Mouse (Mus musculus) liver, adult 2 months (tissue): ENCODE measurements around the gene Gm2431. TPM values are rescaled to one million over a fixed set of nuclear protein-coding genes. Genes with fewer than 3 reads are reported as not detected.
"Not testable (repeated sequence)": the region's sequence is repeated elsewhere in the genome, so short reads cannot be mapped to it uniquely, and the experiment has no call there.

Experiments used
- DNase-seq: peaks from one replicate; pipeline ENCODE4 v3.0.0-alpha.2; 2011; ENCODE audit warnings: low read depth, low spot score; ENCODE audit errors: extremely low read depth
- H3K27ac ChIP-seq: fragments of 200-500 bp; replicated peaks from 2 replicates; pipeline ENCODE4 v1.5.1; 2012; ENCODE audit warnings: low read depth, mild to moderate bottlenecking, control low read depth, inconsistent platforms, low read length; ENCODE audit not compliant: insufficient read depth
- H3K27me3 ChIP-seq: fragments of 200-500 bp; 2 replicates; pipeline ENCODE4 v1.6.1; 2012; ENCODE audit warnings: mild to moderate bottlenecking, moderate library complexity, low read length, inconsistent platforms; ENCODE audit not compliant: control insufficient read depth, insufficient read depth
- H3K36me3 ChIP-seq: fragments of 200-500 bp; 2 replicates; pipeline ENCODE4 v1.6.1; 2012; ENCODE audit warnings: low read length, inconsistent platforms; ENCODE audit not compliant: control insufficient read depth, insufficient read depth
- H3K4me1 ChIP-seq: fragments of 200-500 bp; 2 replicates; pipeline ENCODE4 v1.6.1; 2011; ENCODE audit warnings: low read length; ENCODE audit not compliant: control insufficient read depth, insufficient read depth
- H3K4me3 ChIP-seq: fragments of 200-500 bp; 2 replicates; pipeline ENCODE4 v1.5.1; 2011; ENCODE audit warnings: low read depth, mild to moderate bottlenecking, control low read depth, low read length, moderate library complexity; ENCODE audit not compliant: insufficient read depth
- H3K79me2 ChIP-seq: fragments of 200-500 bp; 2 replicates; pipeline ENCODE4 v1.6.1; 2012; ENCODE audit warnings: inconsistent platforms, mild to moderate bottlenecking, low read length, moderate library complexity; ENCODE audit not compliant: control insufficient read depth, insufficient read depth
- H3K9ac ChIP-seq: fragments of 200-500 bp; 2 replicates; pipeline ENCODE4 v1.6.1; 2012; ENCODE audit warnings: low read depth, mild to moderate bottlenecking, control low read depth, inconsistent platforms, low read length
- CTCF ChIP-seq: fragments of 200-500 bp; IDR thresholded peaks from 2 replicates; pipeline ENCODE4 v1.5.1; 2011; ENCODE audit warnings: low read depth, low read length, control low read depth
- POLR2A ChIP-seq: fragments of 200-500 bp; IDR thresholded peaks from 2 replicates; pipeline ENCODE4 v1.6.1; 2011; ENCODE audit warnings: low read length, control low read depth; ENCODE audit not compliant: insufficient read depth; ENCODE audit errors: extremely low read depth
- WGBS: fragments of 180-500 bp; shearing (Covaris S2); methylation state at CpG from one replicate; pipeline ENCODE4 v1.1.7; 2018; 5-methylcytosine and 5-hydroxymethylcytosine counted together
- polyA plus RNA-seq: library from polyadenylated mRNA; depleted of rRNA; stranded (reverse); fragments of >200 nt; gene quantifications from 2 replicates; pipeline ENCODE4 v1.2.3, GENCODE M21; 2012
- total RNA-seq: library from RNA; depleted of rRNA; stranded (reverse); fragments of >200 nt; gene quantifications from 2 replicates; pipeline ENCODE4 v1.2.3, GENCODE M21; 2014

Gene Gm2431
- total and polyA plus RNA-seq, 2 experiments, result not detected

DNA sequence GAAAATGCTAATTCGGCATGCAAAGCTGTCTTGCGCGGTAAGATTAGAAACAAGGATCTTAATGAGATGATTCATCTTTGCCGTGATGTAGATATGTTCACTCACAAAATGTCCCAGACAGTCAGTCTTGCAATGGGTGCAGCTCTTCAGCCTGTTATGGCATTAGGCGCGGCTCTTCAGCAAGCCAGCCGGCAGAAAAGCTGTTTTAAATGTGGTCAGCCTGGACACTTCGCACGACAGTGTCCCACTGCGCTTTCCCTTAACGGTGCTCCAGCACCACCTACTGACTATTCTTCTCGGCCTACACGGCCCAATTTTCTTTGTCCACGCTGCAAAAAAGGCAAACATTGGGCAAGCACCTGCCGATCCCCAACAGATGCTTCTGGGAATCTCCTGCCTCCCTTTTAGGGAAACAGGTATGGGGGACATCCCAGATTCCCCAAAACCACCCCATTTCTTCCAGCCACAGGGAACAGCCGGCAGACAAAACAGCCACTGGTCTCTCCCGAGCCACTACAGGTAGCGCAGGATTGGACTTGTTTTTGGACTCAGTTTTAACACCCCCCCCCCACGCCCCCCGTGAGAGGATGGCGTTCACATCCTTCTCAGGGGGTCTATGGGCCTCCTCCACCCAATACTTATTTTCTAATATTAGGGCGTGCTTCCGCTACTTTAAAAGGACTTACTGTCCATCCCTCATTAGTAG lies 27.1 kb upstream of the Gm2431 start:
- Histone ChIP-seq H3K9ac (no peak overlapping the region), H3K79me2 (no peaks in the 10 kb centered on the region), H3K4me1 (no peaks in the 10 kb centered on the region), H3K27ac (no peak overlapping the region), H3K27me3 (no peaks in the 10 kb centered on the region), H3K4me3 (no peak overlapping the region), H3K36me3 (no peaks in the 10 kb centered on the region)
- DNase-seq, result peak; percentile 8
- 25% methylated on average over 23 of the region's 23 CpGs for WGBS
- no peak for TF ChIP-seq POLR2A
- peak; percentile 44 for TF ChIP-seq CTCF

DNA sequence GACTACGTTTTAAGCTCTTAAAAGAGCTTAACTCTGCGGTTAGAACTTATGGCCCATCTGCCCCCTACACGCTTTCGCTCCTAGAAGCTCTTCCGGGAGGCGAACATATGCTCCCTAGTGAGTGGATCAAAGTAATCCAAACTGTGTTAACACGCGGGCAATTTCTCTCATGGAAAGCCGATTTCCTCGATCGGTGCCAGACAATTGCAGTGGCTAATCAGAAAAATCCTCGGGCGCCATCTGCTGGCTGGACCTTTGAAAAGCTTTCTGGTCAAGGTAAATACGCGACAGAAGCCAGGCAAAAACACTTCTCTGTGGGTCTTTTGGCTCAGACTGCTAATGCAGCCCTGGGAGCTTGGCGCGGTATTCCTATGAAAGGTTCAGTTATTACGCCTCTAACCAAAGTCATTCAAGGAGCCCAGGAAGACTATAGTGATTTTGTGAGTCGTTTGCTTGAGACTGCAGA lies 26.5 kb upstream of the Gm2431 start:
- WGBS, result under 1% methylated on average over 19 of the region's 19 CpGs
- H3K4me1 ChIP-seq, result no peaks in the 10 kb centered on the region
- H3K4me3 ChIP-seq, result peak overlapping the region; percentile 61
- H3K36me3 ChIP-seq, result no peaks in the 10 kb centered on the region
- TF ChIP-seq POLR2A (no peak), CTCF (peak; percentile 59)
- no peaks in the 10 kb centered on the region for H3K79me2 ChIP-seq
- H3K27ac ChIP-seq, result 0 out of 2 replicates have a peak overlapping the region, but pooled peaks have one; percentile 20
- peak; percentile 83 for DNase-seq
- H3K27me3 ChIP-seq, result no peaks in the 10 kb centered on the region
- H3K9ac ChIP-seq, result peak overlapping the region; percentile 52

DNA sequence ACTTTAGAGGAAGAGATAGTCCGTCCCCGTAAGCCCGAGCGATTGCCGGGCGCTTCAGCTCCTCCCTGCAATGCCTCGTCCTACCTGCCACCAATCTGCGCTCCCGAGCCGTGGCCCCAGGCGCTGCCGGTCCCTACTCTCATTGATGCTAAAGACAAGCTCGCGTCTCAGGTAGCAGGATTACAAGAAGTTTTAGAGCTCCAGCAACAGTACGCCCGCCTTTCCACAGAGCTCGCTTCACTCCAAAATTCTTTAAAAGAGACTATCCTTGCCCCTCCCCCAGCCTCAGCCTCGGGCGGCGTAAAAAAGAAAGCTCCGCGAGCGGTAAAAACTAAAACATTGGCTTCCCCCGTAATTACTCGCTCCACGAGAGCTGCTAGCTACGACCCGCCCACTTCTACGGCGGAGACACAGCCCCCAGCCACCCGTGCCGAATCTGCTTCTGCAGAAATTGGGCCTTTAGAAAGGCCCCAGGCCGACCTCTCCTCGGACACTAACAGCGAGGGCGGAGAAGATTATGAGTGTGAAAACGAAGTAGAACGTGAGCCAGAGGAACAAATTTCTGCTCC lies 26.0 kb upstream of the Gm2431 start:
- Histone ChIP-seq H3K4me3 (peak overlapping the region; percentile 61), H3K4me1 (no peaks in the 10 kb centered on the region), H3K9ac (peak overlapping the region; percentile 52), H3K79me2 (no peaks in the 10 kb centered on the region), H3K27ac (0 out of 2 replicates have a peak overlapping the region, but pooled peaks have one; percentile 20), H3K27me3 (no peaks in the 10 kb centered on the region), H3K36me3 (no peaks in the 10 kb centered on the region)
- peak; percentile 35 for DNase-seq
- TF ChIP-seq POLR2A, result no peak
- peak; percentile 33; the same call in 1 of the 2 replicates for TF ChIP-seq CTCF
- WGBS, result under 1% methylated on average over 38 of the region's 38 CpGs

DNA sequence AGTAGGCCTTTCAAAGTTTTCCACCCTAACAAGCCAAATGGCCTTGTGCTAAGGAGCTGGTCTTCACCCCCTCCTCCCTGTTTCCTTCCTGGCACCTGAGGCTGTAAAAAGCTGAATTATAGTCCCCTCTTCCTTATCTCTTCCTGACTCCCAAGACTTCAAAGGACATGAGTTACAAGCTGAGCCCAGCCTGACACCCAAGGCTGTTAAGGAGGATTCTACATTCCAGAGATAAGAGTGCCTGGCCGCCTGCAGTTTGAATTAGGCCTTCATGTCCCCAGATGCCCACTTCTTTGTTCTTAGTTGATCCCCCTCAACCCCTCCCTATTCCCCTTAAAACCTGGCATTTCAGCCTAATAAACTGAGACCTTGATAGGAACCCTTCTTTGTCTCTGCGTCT lies 24.7 kb upstream of the Gm2431 start:
- WGBS, result 87% methylated on average over 2 of the region's 2 CpGs
- DNase-seq, H3K9ac ChIP-seq: not testable (repeated sequence)

DNA sequence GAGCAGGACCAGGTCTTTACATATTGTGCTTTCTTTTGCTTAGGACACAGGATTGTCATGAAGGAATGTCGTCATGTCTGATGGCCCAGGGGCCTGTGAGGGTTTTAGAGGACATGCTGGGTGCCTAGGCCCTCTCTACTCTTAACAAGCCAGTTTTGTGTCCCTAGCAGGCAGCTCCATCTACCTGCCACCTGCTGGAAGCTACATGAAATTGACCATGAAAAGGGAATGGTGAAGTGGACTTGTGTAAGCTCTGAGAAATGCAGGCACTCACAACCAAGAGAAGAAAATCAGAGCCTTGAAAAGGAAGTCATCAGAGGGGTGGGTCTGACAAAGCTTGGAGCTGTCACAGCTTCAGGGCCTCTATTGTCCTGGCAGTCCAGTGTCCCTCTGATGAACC lies 21.1 kb upstream of the Gm2431 start:
- not testable (repeated sequence) for H3K4me3 ChIP-seq, H3K79me2 ChIP-seq, H3K4me1 ChIP-seq, H3K27ac ChIP-seq, DNase-seq, H3K36me3 ChIP-seq, H3K27me3 ChIP-seq, H3K9ac ChIP-seq
- WGBS, result 95% methylated on average over 1 of the region's 1 CpGs

More for the DNA sequence above, 24.7 kb upstream of the Gm2431 start:
- H3K79me2 ChIP-seq, H3K27ac ChIP-seq, H3K36me3 ChIP-seq, H3K4me3 ChIP-seq, H3K27me3 ChIP-seq, H3K4me1 ChIP-seq: not testable (repeated sequence)

DNA sequence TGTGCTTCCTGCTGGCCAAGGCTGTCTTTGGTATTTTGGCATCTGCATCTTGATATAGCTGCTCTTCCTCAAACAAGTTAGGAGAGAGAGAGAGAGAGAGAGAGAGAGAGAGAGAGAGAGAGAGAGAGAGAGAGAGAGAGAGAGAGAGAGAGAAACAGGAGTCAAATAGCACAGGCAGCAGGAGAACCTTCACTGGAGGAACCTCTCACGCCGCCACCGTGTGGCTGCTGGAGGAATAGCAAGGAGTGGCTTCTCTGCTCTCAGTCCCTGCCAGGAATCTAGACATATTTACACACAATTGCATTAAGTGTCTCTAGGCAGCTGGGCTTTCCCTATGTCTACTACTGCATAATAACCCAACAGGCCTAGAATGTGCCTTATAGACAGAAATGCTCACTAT lies 20.0 kb upstream of the Gm2431 start:
- DNase-seq, result peak; percentile 18
- H3K9ac ChIP-seq, H3K27me3 ChIP-seq, H3K27ac ChIP-seq, H3K79me2 ChIP-seq, H3K4me1 ChIP-seq, H3K4me3 ChIP-seq, H3K36me3 ChIP-seq: not testable (repeated sequence)
- TF ChIP-seq CTCF, result peak; percentile 78
- 0% methylated on average over 3 of the region's 3 CpGs for WGBS

DNA sequence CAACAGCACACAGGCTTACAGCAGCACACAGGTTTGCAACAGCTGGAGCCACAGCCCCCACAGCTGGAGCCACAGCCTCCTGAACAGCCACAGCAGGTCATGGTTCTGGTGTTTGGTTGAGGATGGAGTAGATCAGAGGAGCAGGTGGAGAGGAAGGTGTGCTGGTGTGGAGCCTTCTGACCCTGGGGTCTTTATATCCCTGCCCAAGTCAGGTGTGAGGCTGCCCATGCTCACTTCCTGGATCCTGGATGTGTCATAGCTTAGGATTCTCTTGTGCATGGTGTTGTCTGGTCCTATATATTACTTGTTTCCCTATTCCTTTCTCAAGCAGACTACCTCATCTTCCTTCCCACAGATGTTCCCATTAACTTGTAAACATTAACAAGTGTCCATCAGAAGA lies 16.1 kb upstream of the Gm2431 start, which contains the start of gene Gm4559:
Gm4559 (minus strand) TSS at position 101 of the 400 bp plus-strand sequence.
- H3K4me1 ChIP-seq, H3K9ac ChIP-seq, DNase-seq, H3K4me3 ChIP-seq, H3K27me3 ChIP-seq, H3K36me3 ChIP-seq, H3K79me2 ChIP-seq, H3K27ac ChIP-seq: not testable (repeated sequence)
